Mouse (Mus musculus) neutrophil, adult 5-6 weeks (primary cell): ENCODE results near the gene Gm20431. TPM values are rescaled to one million over a fixed set of nuclear protein-coding genes. Genes with fewer than 3 reads are reported as not detected.

Experiments used
- ATAC-seq: fragments of 151-379, 151-347 bp; 2 replicates; pipeline ENCODE4 v1.8.0; 2017; ENCODE audit warnings: mild to moderate bottlenecking, moderate TSS enrichment; ENCODE audit not compliant: insufficient number of reproducible peaks, poor library complexity, low FRiP score, severe bottlenecking; ENCODE audit errors: extremely low read depth
- total RNA-seq: library from RNA; stranded (forward); fragments of 200-1000 nt; gene quantifications from 2 replicates; pipeline ENCODE4 v1.2.3, GENCODE M21; 2017

Gm20431 gene
- total RNA-seq, 1 experiment from 2014 or later: not detected

DNA sequence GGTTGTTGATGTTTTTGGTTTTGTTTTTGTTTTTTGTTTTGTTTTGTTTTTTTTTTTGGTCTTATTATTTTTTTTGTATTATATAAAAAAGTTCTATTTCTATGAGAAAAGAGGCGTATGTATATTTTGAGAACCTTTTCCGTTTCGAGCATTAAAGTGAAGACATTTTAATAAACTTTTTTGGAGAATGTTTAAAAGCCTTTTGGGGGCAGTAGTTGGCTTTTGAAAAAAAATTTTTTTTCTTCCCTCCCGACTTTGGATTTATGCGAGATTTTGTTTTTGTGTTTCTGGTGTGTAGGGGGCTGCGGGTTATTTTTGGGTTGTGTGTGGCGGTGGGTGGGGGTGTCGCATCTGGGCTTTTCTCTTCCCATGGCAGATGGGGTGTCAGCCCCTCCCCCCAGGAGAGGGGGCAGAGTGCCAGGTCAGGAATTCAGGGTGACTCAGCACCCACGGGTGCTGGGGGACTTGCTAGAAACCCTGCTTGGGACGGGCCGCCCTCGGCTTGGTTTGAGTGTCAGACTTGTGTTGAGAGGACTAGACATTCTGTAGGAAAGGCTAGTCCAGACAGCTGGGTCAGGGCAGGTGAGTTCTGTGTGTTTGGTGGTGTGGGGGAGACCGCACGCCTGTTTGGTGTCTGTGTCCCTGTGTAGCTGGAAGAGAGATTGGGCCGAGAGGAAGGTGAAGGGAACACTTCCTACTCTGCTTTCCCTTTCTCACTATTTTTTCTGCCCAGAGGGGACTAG is 29.1 kb upstream of the Gm20431 start:
- ATAC-seq: no peak

DNA sequence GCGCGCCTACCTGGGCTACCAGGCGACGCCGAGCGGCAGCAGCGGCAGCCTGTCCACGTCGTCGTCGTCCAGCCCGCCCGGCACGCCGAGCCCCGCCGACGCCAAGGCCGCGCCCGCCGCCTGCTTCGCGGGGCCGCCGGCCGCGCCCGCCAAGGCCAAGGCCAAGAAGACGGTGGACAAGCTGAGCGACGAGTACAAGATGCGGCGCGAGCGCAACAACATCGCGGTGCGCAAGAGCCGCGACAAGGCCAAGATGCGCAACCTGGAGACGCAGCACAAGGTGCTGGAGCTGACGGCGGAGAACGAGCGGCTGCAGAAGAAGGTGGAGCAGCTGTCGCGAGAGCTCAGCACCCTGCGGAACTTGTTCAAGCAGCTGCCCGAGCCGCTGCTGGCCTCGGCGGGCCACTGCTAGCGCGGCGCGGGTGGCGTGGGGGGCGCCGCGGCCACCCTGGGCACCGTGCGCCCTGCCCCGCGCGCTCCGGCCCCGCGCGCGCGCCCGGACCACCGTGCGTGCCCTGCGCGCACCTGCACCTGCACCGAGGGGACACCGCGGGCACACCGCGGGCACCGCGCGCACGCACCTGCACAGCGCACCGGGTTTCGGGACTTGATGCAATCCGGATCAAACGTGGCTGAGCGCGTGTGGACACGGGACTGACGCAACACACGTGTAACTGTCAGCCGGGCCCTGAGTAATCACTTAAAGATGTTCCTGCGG is 28.4 kb upstream of the Gm20431 start, which contains the start of gene Tmem189:
Gene Tmem189, minus strand, starts transcription at position 322 of the 718 bp plus-strand sequence.
- no peak for ATAC-seq

DNA sequence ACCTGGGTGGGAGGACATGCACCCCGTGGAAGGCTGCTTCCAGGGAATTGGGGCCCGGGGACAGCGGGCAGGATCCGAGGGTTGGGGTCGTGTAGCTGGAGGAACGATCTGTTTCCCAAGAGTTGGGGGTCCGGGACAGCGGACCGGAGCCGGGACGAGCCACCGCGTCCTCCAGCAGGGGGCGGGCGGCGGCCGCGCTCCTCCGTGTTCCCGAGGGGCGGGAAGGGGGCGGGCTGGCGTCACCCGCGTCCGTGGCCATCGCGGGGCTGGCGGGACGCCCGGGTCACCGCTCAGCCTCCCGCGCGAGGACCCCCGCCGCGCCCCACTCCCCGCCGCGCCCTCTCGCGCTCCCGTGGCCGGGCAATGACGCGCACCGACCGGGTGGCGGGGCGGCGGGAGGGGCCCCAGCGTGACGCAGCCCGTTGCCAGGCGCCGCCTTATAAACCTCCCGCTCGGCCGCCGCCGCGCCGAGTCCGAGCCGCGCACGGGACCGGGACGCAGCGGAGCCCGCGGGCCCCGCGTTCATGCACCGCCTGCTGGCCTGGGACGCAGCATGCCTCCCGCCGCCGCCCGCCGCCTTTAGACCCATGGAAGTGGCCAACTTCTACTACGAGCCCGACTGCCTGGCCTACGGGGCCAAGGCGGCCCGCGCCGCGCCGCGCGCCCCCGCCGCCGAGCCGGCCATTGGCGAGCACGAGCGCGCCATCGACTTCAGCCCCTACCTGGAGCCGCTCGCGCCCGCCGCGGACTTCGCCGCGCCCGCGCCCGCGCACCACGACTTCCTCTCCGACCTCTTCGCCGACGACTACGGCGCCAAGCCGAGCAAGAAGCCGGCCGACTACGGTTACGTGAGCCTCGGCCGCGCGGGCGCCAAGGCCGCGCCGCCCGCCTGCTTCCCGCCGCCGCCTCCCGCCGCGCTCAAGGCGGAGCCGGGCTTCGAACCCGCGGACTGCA is 27.5 kb upstream of the Gm20431 start, which contains the start of gene Cebpb:
Gene Cebpb, plus strand, starts transcription at position 418 of the 954 bp plus-strand sequence.
- ATAC-seq: peak; percentile 26

DNA sequence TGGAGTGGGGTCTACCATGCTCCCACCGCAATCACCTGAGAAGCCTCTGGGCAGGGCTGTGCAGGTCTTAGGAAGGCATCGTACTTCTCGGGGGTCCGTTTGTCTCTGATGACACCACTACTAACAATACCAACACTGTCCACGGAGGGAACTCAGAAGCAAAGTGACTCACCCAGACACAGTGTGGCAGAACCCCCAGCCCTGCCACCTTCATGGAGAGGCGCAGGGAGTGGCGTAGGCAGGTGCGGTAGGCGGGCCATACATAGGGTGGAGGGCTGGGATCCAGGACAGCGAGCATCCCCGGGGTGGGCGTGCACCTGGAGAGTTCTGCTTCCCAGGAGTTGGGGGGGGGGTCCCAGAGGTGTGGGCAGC is 26.8 kb upstream of the Gm20431 start:
- peak; percentile 10; the same call in 1 of the 2 replicates for ATAC-seq

DNA sequence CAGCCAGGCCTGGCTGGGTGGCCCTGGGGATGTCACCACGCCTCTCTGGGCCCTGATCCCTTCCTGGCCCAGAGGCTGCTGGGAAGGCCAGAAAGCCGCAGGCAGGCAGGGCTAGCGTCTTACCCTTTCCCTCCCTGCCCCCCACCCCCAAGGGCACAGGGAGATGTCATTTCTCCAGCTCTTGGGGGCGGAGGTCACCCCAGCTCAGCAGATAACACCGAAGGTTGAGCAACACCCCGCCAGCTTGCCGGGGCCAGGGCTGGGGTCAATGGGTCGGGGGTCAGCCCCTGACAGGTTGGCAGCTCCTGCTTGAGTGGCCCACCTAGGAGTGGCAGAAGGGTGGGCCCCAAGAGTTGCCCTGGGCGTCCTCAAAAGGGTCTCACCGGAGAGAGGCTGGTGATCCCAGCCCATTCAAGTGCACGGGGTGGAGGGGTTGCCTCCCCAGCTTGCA is 26.4 kb upstream of the Gm20431 start:
- ATAC-seq: no peak

DNA sequence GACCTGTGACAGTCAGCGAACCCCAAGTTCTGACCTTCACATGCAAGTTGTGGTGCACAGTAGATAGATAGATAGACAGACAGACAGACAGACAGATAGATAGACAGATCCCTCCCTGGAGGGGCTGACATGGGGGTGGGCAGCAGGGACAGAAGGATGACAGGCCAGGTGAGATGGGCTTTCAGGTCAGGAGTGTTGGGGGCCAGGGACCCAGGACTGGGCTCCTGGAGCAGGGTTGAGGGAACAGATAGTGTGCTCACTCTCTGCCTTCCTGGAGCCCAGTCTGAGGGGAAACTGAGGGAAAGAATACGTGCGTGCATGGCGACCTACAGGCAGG is 25.9 kb upstream of the Gm20431 start:
- ATAC-seq: no peak

DNA sequence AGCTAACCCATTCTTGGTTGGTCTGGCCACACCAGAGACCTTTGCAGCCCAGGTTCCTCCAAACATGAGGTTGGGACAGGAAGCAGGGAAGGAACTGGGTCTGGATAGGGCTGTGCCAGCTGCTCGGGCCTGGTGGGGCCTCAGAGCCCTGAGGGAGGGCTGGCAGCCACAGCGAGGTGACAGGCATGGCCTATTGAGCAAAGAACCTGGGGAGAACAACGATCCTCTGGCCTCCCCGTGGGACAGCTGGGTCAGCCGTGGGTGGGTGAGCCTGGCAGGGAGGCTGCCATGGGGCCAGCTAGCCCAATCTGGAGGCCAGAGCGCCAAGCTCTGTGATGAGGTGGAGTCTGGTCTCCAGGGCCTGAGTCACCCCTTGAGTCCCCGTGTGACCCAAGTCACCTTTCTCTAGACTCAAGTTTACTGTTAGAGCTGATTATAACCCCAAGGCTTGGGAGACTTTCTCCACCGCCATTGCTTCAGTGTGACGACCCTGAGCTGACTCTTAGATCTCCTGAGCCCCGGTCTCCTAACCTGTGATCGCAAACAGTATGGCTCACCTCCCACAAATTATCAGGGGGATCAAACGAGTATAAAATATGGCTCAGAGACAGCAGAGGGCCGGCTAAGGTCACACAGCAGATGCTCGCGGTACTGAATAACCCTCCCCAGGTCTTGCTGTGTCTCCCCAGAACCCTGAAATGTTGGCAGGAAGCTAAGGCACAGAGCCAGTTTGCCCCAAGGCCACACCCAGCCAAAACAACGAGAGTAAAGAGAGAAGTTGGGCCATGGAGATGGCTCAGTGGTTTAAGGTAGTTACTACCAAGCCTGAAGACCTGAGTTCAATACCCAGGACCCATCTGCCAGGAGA is 25.3 kb upstream of the Gm20431 start:
- no peak for ATAC-seq

DNA sequence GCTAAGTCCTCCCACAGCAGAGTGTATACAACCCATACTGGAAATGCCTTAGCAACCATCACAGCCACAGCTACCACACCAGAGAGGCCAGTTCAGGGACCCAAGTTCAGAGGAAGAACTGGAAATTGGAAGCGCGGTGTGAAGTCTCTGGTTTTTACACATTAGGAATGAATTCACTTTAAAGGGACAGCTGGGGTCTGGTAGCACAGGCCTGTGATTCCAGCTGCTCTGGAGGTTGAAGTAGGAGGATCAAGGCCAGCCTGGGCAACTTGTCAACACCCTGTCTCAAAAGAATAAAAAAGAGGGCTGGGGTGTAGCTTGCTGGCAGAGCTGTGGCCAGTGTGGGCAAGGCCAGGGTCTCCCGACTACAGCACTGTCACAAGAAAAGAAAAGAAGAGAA is 24.6 kb upstream of the Gm20431 start:
- no peak for ATAC-seq

DNA sequence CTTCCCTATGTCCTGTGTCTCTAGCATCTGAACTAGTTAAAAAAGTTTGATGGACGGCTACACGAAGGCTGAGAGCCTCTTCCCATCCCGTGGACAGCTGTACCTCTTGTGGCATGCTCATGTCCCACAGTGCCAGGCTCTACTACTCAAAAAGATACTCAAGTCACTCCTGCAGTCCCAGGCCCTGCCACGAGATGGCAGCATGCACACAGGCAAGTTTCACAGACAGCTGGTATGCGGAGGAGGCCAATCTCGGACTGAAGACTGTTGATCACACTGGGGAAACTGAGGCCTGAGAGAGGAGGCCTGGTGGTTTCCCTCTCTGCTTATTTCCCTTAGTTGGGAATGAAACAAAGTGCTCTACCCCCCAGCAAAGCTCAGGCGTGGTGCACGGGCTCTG is 23.8 kb upstream of the Gm20431 start:
- peak; percentile 58 for ATAC-seq

DNA sequence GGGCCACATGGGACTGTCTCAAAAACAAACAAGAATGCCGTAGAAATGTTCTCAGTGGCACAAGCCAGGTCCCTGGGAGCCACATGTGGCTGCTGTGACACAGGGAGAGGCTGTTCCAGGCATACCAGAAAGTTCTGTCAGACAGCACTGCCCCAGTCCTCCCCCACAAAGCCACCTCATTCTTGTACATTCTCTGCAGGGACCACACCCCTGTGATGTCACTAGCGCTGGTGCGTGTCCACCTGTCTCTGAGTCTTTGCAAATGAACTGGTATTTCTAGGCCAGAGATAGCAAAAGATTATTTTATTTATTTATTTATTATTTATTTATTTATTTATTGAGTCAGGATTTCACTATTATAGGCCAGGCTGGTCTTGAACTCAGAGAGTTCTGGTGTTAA is 22.4 kb upstream of the Gm20431 start:
- no peak for ATAC-seq

DNA sequence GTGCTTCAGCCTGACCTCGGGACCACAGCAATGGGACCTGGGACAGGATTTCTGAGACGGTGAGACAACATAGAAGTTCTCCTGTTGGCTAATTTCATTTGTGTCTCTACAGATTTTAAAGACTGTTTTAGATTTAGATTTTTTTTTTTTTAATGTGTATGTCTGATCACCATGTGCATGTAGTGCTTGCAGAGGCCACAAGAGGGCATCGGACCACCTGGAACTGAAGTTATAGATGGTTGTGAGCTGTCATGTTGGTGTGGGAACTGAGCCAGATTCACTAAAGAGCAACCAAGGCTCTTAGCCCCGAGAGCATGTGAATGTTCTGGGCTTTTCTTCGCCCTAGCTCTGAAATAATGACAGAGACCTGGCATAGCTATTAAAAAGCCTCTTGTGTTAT is 19.4 kb upstream of the Gm20431 start:
- peak; percentile 43; the same call in 1 of the 2 replicates for ATAC-seq

DNA sequence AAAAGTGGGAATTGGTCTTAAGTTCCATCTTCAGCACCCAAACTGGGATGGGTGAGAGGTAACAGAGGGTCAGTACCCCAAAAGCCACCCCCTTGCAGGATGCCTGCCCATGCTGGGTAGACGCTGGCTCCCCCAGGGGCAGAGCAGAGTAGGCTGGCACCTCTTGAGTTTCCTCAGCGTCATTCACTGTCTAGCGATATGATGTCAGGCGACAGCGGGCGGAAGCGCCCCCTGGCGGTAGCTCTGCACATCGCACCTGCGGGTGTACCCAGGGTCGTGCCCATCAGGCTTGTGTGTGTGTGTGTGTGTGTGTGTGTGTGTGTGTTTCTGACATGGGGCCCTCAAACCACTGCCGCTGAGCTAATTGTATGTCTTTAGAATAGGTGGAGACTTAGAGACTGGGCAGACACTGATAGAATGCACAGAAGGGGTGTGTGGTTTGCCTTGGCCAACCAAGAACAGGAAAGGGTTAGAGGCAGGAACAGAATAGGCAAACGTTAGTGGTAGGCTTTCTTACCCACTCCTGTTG is 18.7 kb upstream of the Gm20431 start:
- ATAC-seq: peak; percentile 84

DNA sequence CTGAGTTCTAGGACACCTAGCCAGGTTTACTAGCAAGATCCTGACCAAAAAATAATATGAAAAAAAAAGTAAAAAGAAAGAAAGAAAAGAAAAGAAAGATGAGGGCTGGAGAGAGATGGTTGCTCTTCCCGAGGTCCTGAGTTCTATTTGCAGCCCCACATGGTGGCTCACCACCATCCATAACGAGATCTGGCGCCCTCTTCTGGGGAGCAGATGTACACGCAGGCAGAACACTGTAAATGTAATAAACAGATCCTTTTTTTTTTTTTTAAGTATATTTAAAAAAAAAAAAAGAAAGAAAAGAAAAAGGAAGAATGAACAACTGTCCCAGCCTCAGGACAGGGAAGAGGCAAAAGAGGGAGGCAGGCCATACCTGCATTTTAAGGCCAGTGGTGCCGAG is 17.3 kb upstream of the Gm20431 start:
- no peak for ATAC-seq

DNA sequence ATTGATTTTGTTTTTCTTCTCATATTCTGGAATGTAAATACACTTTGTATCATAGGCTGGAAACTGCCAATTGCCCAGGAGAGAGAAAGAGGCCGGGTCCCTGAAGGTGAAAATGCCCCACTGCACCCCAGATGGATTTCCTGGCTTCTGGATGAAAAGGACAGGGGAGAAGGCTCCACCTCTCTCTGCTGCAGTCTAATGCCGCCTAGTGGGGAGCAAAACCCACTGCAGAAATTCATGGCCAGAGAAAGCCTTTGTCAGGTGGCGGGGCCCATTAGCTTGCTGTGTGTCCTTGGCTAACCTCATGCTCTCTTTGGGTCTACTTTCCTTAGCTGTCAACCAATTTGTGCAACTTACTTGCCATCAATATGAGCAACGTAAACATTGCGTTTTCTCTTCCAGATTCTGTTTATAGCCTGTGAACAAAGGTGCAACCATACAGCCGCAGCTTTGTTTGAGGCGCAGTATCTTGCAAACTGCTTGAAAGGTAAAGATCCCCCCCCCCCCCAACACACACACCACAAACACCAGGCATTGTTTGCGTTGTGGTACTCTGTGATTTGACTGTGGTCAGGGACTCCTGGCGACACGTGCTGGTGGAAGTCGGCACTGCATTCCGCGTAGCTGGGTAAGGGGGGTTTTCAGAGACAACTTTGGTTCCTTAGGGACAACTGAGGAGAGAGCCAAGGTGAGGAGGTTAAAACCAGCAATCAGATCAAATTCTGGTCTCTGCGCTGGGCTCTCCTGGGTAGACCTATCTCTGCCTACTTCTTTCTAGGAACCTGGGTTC is 14.0 kb upstream of the Gm20431 start:
- ATAC-seq: peak; percentile 41; the same call in 1 of the 2 replicates

DNA sequence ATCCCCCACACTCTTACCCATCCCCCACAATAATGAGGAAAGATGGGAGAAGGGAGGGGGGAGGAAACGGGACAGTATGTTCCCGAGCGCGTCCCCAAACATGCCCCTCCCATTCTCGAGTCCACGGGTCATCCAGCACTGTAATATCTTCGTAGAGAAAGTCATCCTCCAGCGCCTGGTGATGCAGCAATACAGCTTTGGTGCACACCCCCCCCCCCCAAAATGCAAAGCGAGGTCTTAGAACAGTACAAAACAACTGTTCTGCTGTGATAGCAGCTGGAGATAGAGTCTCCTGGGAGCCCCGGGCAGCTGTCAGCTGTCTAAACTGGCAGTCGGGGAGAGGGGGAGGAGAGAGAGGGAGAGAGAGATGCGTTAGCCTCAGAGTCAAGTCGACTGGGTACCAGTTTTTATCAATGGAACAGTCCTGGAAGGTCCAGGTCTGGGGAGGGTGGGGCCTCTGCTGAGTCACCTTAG is 11.0 kb upstream of the Gm20431 start:
- peak; percentile 58 for ATAC-seq

DNA sequence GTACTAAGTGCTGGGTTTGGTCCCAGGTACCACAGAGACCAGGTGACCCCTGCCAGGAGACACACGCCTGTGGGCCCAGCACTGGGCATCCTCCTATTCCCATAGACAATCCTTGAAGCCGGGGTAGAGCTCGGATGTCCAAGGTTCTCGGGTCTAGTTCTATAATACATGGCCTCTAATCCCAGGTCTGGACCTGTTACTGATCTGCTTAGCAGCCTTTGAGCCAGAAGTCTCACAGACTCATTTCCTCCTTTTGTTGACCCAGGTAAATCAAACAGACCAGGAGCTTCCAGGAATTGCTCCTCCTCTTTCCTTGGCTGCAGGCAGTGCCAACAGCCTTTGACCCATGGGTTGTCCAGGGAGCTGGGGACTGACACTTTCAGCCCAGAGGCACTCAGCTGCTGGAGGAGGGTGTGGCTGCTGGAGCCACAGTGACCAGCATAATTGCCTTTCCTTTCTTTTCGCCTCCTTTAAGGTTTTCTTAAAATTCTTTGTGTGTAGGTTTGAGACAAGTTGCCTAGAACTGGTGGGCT is 9.9 kb upstream of the Gm20431 start:
- ATAC-seq: no peak

DNA sequence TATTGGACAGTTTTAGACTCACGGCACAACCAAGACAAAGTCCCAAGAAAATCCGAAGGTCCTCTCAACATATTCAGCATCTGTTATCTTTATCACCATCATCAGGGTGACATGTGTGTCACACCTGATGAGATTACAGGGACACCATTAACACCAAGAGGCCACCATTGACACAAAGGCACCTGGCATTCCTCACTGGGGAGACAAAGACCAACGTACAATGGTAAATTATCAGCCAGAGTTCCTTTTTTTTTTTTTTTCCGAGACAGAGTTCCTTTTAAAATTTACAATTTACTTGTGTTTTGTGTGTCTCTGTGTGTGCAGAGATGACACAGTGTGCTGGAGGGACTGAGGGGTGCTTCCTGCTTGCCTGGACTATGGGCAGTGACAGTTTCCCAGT is 8.1 kb upstream of the Gm20431 start:
- ATAC-seq: no peak
